Mouse (Mus musculus) frontal cortex, postnatal 25 days (tissue): ENCODE results near the gene Drc7.

Source experiments
- DNase-seq, 2 experiments: peaks; one replicate each; pipeline ENCODE4 v3.0.0; 2022; ENCODE audit warnings: low spot score in 2 of 2

The Drc7 gene

DNA sequence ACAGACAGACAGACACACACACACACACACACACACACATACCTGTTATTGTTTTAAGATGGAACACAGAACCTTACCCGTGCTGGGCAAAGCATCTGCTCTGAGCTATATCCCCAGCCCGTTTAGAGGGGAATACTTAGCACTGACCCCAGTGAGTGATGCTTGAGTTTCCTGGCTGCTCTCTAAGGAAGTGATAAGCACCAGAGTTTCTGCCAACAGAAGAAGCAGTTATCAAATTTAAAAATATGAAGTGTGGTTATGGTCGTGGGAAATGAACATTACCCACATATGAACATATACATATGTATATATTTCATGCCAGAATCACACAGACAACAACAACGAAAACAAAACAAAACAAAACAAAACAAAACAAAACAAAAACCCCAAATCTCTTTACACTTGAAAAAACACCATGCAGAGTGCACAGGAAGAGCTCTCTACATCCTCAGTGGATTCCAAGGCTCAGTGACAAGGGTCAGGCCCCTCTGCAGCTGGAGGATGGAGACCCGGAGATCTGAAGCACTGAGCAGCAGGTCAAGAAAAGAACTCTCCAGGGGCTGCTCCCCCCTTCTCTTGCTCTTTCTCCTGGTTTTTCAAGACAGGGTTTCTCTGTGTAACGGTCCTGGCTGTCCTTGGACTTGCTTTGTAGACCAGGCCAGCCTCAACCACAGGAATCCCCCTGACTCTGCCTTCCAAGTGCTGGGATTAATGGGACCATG is 5.1 kb downstream of the Drc7 start:
- DNase-seq: no peak

DNA sequence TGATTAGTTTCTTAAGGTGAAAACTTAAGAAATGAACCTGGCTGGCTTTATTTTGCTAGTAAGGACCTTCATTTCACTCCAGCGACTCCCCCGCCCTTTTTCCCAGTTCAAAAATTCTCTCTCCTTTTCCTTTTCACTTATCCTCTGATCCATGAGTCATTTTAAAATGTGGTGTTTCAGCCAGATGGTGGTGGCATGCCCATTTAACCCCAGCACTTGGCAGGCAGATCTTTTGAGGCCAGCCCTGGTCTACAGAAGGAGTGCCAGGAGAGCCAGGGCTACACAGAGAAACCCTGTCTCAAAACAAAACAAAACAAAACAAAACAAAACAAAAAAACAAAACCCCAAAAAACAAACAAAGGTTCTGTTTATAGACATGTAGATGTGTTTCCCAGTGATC is 9.6 kb downstream of the Drc7 start:
- no peak for DNase-seq

DNA sequence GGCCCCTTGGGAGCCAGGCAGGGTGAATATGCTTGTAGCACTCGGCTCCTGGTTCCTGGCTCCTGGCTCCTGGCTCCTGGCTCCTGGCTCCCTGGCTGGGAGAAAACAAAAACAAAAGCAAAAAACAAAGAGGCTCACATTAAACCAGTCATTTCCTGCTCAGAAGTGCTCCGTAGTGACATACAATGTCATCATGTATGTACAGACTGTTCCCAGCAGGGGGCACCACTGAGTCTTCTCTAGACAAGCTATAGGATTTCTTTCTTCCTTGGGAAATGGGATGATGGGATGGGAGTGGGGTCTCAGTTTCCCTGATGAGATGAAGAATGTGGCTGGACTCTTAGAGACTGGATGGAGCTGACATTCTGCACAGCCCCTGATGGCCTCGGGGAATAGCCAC is 12.7 kb downstream of the Drc7 start:
- no peak for DNase-seq

DNA sequence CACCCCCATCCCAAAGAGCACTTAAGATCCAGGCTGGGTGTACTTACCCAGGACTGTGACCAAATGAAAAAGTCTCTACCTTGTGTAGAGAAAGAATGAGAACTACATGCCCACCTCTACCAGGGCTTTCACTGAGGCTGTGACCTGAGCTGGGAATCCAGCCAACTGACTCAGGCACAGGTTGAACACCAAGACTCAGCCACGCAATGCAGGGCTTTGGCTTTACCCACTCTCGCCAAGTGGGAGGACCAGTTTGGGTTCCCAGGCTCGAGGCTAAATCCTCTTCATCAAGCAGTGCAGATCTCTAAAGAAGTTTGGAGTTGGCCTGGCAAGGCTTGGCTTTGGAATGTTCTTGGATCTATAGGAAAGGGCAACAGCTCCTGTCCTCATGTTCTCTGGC is 20.6 kb downstream of the Drc7 start:
- no peak for DNase-seq

DNA sequence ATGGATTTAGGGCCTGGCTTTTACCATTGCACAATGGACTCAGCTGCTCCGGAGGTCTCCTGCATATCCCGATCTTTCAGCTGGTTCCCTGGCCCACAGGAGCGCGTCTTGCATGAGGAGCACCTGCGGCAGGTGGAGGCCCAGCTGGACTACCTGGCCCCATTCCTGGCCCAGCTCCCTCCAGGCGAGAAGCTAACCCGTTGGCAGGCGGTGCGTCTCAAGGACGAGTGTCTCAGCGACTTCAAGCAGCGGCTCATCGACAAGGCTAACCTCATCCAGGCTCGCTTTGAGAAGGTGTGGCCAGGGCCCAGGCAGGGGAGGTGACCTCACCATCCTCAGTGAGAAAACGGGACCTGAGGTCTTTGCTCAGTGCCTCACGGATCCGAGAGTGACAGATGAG is 21.2 kb downstream of the Drc7 start:
- DNase-seq: no peak

DNA sequence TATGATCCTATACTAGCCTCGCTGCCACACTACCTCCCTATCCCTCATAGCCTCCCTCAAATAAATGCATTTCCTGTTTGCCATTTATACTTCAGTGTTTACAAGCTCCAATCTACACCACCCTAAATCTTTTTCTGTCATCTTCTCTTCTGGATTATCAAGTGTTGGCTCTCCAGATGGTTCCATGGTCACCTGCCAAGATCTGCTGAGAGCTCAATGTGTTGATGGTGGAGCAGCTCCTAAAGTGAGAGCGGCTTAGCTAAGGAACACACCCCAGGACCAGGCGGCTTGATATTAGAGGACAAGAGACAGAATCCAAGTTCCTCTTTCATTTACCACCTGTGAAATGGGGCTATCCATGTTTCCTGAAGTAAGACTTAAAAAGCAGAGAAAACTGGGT is 23.2 kb downstream of the Drc7 start:
- DNase-seq: no peak

DNA sequence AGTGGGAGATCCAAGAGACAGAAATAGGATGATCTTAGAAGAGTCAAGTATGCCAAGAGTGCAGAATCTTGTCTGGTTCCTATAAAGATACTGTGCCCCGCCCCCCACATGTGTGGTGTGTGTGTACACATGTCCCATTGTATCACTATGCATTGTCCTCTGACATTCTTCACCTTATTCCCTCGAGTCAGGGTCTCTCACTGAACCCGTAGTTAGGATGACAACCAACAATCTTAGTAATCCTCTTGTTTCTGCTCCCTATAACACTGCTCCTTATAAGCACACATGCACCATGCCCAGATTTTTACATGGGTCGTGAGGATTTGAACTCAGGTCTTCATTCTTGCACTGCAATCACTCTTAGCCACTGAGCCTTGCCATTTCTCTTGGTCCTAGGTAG is 24.4 kb downstream of the Drc7 start:
- DNase-seq: no peak

DNA sequence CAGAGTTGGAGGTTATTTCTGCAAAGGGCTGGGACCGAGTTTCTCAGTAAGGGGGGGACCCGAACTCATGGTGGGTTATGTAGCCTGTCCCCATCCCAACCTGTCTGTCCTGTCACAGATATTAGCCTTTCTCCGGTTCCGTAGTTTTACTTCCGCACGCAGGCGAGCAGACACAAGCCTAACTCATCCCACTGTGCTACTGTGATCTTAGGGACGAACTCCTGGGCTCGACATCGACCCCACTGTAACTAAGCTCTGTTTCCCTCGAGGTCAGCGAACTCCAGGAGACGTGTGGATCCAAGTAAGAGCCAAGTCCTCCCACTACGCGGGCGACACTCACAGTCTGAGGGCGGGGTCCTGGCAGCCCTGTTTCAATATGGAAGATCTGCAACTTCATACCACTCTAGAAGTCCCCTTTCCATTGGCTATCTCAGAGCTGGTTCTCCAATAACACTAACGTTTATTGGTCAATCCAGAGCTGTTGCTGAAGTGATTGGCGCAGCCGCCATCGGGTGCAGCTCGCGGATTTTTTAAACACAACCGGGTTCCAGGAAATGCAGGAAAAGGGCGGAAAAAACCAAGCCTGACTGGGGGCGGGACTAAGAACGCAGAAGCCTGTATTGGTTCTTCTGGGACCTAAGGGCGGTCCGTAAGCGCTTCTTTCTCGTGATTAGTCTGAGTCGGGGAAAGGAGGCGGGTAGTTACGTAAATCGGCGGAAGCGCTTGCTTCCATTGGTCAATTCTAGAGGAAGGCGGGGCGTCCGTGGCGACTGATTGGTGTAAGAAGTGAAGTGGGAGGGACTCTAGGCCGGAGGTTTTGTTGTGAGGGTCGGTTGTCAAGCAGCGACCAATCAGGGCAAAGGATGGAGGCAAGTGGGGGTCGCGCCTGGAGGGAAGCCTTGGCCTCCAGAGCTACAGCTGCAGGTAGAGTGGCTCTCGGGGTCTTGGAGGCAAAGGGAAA is 25.8 kb downstream of the Drc7 start, which contains the start of gene Katnb1:
Gene Katnb1 (plus strand): TSS at position 806 of the 961 bp plus-strand sequence.
- peak; percentile 95 to 98 for DNase-seq

DNA sequence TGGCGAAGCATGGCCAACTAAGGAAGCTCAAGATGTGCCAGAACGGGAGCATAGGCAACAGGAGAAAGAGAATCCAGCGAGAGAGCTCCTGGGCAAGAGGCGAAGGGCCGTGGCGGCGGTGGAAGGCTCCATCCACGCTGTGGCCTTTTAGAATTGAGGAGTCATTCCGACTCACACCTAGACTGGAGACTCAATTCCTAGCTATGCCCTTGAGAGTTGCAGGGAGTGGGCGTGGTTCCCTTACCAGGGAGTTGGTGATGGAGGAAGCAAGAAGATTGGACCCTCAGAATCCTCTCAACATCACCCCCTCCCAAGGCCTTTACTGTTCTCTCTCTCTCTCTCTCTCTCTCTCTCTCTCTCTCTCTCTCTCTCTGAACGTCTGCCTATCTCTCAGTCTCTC is 26.7 kb downstream of the Drc7 start:
- no peak for DNase-seq

DNA sequence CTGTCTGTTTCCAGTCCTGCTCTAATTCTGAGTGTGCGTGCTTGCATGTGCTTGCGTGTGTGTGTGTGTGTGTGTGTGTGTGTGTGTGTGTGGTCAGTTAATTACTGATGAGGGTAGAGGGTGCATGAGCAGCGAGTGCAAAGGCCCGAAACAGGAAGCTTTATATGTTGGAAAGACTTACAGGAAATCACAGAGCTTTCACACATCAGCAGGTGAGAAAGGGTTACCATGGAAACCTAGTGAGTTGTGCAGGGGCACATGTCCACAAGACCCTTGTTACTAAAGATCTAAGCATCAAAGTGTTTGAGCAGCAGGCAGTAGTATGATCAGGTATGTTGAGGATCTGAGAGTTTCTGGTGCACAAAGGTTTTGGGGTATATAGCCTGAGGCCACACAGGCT is 29.4 kb downstream of the Drc7 start:
- no peak for DNase-seq

DNA sequence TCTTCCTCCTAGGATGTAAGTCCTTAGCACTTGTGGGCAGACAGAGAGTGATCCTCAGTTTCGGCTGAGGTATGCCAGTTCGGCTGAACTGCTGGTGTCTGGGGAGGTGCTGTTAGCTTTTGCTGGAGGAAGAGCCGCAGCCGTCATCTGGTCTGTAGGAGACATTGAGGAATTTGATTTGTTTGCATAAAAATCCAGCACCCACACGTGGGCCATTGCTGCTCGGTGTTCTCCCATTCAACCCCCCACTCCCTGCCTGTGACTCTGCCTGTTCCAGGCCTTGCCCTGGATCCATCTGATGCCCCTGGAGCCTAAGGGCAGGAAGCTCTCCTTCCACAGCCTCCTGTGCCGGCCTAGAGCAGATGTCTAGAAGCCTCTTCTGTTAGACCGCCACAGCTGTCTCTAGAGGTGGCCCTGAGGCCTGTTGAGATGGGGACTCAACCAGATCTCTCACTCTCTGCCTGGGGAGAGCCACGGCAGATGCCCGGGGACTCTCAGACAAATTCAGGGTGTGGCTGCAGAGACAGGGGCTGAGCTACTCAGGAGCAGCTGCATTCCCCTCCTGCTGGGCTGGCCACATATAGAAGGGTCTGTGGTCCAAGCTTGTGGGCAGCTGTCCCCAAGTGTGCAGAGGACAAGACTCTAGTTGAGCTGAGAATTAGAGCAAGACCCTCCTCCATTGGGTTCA is 30.0 kb downstream of the Drc7 start:
- no peak for DNase-seq

DNA sequence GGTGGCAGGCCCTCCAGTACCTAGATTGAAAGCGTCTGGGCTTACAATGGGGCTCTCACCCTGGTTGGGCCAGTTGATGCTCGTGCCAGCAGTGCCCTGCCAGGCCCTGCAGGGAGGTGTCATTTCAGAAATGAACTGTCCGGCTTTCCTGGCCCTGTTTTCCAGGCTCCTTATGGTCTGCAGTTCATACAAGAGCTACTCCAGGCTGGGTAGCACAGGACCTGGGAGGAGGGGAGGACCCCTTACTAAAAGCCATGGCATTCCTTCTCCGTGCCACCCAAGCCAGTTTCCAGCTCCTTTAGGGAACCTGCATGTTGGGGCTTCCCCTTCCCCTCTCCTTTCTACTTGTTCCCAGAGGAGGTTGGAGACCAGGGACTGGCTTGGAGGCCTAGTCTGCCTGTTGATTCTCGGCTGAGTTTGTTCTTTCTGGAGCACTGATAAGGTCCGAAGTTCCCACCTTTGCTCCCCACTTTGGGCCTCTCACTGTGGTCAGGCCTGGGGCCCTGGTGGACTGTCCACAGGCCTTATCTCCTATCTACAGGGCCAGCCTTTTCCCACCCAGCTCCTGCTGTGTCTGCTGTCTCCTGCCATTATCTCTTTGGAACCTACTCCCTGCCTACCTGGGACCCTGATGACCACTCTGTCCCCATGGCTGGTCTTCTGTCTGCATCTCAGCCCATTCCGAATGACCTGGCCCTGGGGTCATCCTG is 30.7 kb downstream of the Drc7 start:
- no peak for DNase-seq

DNA sequence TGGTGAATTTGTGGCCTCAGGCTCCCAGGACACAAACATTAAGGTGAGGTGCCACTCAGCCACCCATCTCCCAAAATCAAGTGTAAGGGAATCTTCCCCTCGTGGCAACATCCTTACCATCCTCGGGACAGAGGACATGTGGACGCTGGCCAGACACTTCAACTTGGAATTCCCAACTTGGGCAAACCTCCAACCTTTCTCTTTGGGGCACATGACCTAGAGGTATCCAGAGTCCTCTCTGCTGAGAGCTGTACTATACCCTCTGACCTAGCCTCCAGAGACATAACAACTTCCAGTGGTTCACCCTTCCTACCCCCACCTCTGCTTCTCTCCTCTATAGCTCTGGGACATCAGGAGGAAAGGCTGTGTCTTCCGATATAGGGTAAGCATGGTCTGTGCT is 38.7 kb downstream of the Drc7 start:
- no peak for DNase-seq

DNA sequence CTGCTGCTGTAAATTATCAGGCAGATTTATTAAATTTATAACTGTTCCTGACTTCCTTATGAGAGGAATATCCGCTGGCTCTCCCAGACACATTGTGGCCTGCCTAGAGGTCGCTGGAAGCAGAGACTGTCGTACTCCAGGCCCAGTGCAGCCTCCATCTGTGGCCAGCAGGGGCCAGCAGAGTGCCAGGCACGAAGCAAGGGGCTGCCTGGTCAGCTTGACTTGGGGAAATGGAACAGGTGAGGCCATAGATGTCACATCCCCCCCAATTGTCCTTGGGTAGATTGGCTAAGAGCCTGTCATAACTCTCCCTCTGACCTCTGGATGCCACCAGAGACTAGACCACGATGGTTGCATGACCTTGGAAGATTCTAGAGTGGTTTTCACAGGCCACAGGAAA is 44.1 kb downstream of the Drc7 start:
- peak; percentile 47 to 59 for DNase-seq

DNA sequence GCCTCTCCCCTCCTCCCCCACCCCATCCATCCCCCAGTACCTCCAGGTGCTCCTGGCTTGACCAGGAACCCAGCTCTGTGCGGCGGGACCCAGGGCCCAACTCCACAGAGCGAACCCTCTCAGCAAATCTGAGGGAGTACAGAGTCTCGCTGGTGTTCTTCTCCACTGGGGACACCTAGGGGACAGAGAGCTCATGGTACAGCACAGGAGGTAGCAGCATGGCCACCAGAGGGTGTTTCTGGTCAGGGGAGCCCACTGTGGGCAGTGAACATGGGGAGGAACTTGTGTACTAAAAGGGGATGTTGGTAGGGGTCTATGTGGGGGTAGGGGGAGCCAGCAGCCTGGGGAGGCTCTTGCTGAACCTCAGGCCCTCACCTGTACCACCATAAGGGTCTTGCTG is 47.1 kb downstream of the Drc7 start:
- DNase-seq: no peak

DNA sequence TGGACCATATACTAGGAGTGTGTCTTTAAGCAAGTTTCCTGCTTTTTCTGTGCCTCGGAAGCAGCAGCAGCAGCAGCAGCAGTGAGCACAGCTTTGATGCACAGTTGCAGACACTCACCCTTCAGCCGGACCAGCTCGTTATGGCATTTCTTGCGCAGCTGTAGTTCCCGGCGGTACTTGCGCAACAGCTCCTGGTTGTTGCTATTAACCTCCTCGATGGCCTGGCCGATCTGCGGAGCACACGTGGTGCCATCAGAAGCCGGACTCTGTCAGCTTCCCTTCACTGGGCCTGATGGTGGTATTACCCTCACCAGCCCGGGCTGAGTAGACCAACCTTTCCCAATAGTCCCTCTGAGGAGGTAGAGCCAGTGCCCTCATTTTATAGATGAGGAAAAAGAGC is 52.4 kb downstream of the Drc7 start:
- DNase-seq: no peak

DNA sequence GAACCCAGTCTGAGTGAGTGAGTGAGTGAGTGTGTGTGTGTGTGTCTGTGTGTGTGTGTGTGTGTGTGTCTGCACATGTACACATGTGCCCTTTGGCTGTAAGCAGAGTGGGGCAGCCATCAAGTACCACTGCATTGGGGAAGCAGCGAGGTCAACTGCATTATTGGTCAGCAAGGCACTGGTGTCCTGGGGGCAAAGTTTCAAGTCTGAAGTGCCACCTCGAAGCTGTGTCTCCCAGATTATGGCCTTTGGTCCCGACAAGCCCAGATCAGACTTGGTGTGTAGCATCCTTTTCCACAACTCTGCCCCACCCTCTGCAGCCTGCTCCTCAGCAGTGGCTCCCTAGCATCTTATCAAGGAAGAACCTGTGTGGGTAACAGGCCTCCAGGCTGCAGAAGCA is 57.7 kb downstream of the Drc7 start:
- DNase-seq: no peak

DNA sequence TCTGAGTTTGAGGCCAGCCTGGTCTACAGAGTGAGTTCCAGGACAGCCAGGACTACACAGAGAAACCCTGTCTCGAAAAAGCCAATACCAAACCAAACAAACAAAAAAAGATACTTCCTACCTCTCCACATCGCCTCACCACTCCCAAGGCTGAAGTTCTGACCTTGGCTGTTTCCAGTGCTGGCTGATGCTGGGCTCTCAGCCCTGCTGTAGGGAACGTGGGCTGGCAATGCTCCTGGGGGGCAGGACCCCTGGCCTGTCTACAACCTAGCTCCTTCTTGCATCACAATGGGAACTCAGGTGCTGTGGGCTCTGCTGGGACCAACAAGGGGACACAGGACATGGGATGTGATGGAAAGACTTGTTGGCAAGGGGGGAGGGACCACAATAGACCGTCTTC is 58.2 kb downstream of the Drc7 start:
- DNase-seq: no peak

DNA sequence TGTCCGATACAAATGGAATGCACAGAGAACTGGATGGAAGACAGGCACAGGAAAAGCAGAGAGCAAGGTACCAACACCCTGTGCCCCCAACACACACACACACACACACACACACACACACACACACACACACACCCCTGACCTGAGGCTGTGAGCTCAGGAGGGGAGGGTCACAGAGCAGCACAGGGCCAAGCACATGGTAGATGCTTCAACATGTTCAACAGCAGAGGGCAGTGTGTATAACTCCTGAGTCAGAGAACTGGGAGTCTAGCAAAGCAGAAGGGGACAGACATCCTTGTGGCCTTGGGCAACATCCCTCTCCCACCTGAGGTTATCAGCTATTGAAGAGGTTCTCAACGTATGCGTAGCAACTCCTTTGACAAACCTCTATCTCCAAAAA is 58.8 kb downstream of the Drc7 start:
- DNase-seq: no peak

DNA sequence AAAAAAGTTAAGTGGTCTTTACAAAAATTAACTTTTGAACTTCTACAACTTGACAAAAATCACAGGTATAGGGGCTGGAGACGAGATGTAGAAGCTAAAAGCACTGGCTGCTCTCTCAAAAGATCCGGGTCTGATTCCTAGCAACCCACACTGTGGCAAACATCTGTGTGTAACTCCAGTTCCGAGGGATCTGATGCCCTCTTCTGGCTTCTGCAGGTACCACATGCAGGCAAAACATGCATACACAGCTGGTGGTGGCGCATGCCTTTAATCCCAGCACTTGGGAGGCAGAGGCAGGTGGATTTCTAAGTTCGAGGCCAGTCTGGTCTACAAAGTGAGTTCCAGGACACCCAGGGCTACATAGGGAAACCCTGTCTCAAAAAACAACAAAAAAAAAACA is 68.6 kb downstream of the Drc7 start:
- DNase-seq: no peak

DNA sequence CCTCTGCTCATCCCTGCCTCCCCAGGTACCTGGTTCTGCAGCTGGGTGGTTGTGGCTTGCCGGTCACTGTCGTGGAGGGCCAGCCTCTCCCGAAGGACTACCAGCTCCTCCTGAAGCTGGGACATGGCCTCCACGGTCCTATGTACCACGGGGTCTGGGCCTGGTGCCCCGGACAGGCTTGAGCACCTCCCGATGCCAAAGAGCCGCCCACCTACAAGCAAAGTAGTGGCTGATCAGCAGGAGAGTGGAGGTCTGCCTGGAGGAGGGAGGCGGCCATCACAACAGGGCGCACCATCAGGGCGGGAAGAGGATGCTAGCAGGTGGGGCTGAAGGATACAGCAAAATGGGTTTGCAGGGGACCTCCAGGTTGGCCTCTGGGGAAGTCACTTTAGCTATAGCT is 71.6 kb downstream of the Drc7 start:
- no peak for DNase-seq

DNA sequence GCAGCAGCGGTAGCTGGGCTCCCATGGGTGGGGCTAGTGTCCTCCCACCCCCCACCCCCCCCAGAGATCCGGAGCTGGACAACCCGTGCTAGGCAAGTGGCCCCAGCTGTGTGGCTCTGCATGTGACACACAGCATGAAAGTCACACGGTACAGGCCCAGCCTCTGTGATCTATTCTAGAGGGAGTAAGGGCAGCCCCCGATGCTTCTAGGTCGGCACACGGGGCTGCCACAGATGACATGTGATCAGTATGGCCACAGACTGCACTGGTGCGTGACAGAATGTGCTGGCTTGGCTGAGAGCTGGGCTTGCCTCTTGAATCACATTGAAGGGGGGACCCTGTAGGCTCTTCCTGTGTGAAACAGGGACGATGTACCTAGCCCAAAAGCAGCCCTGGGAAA is 72.8 kb downstream of the Drc7 start:
- DNase-seq: no peak
